Mouse (Mus musculus) thymus, postnatal 4 days (tissue): ENCODE results near the gene Efna2.

Source experiments
- DNase-seq: peaks from one replicate; pipeline ENCODE4 v3.0.0; 2021

Gene Efna2

DNA sequence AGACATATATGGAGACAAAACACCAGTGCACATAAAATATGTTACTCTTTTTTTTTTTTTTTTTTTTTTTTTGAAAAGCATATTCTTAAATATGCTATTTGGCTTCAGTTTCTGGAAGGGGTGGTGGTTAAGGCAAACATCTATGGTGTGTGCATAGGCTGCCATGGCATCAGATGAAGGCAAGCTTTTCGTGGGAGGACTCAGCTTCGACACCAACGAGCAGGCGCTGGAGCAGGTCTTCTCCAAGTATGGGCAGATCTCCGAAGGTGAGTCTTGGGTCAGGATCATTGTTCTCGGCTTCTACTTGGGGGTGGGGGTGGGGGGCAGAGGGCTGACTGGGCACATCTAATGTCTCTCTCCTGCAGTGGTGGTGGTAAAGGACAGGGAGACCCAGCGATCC lies 9.6 kb upstream of the Efna2 start:
- peak; percentile 11 for DNase-seq

DNA sequence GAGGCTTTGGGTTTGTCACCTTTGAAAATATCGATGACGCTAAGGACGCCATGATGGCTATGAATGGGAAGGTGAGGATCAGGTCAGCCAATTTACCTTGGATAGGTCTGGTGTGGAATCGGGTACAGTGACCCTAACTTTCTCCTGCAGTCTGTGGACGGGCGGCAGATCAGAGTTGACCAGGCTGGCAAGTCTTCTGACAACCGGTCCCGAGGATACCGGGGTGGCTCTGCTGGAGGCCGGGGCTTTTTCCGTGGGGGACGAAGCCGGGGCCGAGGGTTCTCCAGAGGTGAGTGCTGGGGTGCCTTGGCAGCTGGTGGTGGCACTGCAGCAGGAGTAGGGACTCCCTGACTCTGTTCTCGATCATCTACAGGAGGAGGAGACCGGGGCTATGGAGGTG lies 9.2 kb upstream of the Efna2 start:
- DNase-seq: peak; percentile 30

DNA sequence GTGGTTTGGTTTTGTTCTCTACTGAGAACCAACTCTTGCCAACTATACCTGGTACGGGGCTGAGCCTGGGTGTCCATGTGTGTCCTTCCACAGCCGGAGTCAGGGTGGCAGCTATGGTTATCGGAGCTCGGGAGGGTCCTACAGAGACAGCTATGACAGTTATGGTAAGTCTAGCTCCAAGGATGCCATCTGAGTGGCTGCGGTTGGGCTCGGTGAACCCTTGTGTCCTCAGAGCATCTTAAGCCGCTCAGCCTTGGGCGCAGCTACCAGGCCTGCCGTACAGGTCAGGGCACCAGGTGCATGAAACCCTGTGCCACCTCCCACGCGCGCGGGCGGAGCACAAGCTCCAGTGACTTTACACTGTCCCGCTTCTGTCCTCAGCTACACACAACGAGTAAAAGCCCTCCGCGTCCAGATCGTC lies 8.7 kb upstream of the Efna2 start:
- DNase-seq: peak; percentile 31

DNA sequence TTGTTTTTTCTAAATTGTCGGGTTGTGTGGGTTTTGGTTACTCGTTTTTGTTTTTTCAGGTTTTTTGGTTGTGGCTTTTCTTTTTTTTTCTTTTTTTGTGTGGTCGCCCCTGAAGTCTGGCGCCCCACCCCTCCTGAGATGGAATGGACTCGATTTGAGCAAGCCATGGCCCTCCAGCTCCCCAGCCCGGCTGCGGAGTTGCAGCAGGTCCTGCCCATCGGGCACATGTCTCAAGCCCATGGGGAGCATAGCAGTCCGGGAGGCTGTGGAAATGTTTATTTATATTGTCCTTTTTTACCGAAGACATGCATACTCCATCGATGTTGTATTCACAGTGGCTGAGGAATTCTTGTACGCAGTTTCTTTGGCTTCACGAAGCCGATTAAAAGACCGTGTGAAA lies 8.0 kb upstream of the Efna2 start:
- no peak for DNase-seq

DNA sequence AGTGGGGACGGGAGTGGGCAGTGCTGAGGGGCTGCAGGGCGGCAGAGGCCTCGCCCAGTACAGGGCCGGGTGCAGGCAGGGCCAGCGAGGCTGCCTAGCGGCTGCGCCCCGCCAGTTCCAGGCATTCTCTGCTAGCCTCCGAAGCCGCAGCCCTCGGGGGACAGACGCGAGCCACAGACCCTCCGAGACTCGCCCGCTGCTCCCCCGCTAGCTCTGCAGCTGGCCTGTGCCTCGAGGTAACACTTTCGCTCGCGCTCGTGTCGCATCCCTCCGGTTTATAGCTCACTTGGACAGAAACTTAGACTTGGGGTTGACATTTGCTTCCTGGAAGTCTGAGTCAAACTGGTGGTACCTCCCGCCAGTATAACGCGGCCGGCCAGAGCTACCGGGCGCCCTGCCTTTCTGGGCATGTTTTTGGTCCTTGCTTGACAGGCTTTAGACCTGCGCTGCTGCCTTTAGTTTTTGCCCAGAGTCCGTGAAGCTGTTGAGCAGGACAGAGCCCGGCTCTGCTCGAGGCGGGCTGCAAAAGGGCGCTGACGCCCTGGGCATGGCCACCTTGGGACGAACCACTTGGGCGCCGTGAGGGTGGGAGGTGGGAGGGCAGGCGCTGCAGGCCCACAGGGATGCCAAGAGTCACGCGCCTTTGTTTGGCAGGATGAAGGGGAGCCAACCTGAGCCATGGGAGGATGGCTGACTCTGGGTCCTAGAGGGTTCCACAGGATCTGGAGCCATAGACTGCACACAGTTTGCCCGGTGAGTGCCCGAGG lies 7.3 kb upstream of the Efna2 start:
- peak; percentile 45 for DNase-seq

DNA sequence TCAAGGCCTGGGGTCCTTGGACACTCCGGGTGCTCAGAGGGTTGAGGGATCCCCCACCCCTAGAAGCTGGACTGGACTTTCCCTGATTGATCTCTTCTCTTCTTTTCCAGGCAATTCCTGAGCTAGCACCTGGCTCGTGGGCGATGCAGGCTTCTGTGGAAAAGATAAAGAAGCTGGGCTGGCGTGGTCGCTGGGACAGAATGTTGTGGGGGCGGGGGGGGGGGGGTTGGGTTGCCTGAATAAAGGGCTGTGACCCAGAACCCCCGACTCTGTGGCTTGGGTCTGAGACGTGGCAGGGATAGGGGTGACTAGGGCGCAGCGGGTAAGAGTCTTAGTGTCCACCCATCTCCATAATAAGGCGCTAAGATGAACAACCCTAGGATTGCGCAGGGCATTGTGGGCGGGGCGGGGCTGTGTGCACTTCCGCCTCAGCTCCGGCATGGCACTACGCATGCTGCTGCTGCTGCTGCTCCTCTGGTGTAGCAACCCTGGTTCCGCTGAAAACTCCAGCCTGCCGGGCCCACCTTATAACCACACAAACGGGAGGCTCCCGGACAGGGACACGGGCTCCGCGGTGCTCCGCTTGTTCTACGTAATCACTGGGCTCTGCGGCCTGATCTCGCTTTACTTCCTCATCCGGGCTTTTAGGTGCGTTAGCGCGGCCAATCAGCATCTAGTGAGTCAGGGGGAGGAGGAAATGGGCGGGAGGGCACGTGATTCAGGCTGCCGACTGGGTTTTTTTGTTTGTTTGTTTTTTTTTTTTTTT lies 6.6 kb upstream of the Efna2 start, which contains the start of gene 1600002K03Rik:
1600002K03Rik (plus strand) TSS at position 418 of the 766 bp plus-strand sequence.
- DNase-seq: peak; percentile 91

DNA sequence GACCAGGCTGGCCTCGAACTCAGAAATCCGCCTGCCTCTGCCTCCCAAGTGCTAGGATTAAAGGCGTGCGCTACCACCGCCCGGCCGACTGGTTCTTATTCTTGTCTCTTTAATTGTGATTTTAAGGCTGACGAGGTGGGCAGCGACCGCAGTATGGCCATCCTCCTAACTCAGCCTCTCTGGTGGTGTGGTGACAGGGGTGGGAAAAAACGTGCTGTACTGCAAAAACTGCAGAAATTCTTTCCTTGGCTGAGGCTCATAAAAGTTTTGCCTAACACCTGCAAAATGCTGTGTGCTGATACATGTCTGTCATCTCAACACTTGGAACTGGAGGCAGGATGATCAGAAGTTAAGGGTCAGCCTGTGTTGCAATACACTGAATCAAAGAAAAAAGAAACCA lies 5.9 kb upstream of the Efna2 start:
- DNase-seq: no peak

DNA sequence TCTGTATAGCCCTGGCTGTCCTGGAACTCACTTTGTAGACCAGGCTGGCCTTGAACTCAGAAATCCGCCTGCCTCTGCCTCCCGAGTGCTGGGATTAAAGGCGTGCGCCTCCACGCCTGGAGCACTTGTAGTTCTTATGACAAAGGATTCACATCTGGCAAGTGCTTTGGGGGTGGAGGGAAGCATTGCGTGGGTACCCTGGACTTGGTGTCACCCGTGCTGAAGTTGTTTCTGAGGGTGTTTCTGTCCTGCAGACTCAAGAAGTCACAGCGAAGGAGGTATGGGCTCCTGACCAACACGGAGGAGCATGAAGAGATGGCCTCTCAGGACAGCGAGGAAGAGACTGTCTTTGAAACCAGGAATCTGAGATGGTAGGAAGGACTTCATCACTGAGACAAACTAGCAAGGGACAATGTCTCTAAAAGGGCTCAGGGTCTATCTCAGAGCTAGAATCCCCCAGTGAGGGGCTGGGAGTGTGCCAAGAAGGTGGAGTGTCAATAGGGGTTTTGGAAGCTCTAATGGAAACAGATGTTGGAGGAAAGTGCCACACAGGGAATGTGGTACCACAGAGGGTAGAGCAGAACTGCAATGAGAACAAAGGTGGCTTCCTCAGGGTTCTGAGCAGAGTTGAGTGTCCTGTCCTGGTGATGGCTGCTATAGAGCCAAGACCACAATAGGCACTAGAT lies 5.2 kb upstream of the Efna2 start:
- peak; percentile 14 for DNase-seq

DNA sequence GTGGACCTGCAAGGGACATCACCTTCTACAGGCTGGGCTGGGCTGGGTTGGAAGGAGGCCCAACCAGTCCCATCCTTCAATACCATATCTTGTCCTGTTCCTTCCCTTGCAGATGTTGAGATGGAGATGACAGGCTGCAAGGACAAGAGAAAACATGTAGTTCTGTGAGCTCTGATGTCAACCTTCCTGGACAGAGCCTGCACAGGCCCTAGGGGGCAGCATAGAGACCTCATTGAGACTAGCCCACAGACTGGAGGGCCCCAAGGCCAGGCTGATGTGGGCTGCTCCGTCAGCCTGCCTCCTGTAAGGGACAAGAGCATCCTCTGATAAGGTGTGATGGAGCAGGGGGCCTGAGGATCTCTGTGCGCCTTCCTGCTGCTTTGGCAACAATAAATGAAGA lies 4.6 kb upstream of the Efna2 start:
- DNase-seq: peak; percentile 77

DNA sequence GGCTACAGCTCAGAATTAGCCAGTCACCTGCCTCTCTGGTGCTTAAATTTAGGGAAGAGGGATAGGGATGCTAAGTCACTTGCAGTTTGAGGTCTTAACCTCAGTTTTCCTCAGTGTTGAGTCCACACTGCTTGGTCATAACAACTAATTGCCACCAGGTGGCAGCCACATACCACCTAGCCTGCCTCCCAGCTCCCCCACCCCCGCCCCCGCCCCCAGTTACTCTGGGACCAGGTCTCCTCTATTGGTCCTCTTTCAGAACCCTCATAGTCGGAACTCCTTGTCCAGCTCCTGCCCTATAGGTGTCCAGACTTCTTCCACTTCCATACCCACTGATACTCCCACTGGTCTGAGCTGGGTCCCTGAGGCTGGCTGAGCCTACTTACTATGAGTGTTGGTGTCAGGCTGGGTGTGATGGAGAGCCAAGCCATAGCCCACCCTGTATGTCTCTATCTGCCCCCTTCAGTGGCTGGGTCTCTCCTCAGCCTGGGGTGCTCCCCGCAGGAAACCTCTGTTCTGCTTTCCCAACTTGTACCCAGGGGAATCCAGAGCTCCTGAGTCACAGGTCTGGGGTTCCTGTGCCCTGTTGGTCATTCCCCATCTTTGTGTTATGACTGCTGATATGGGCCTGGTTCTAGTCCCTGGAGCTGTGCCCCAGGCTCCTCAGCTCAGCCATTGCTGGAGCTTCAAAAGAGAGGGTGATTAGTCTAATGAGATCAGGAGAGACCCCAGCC lies 3.6 kb upstream of the Efna2 start:
- peak; percentile 60 for DNase-seq

DNA sequence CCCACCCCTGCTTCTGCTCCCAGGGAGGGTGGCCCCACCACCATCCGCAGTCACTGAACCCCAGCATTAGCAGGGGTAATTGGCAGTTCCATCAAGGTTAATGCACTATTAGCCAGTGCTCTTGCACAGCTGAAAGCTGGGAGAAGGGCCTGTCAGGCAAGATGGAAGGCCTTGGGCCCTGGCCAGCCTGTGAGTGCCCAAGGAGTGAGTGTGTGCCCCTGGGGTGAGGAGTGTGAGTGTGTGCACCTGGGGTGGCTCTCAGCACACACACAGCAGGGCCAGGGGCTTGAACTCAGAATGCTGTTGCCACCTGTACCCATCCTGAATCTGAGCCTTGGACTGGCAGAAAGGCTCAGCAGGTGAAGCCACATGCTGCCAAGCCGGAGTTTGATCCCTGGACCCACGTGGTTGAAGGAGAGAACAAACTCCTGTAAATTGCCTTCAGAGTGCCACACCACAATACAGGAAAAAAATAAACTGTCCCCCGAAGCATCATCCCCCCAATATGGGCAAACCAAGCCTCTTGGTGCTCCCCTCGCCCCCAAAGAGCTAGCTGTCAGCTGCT lies 2.9 kb upstream of the Efna2 start:
- DNase-seq: no peak

DNA sequence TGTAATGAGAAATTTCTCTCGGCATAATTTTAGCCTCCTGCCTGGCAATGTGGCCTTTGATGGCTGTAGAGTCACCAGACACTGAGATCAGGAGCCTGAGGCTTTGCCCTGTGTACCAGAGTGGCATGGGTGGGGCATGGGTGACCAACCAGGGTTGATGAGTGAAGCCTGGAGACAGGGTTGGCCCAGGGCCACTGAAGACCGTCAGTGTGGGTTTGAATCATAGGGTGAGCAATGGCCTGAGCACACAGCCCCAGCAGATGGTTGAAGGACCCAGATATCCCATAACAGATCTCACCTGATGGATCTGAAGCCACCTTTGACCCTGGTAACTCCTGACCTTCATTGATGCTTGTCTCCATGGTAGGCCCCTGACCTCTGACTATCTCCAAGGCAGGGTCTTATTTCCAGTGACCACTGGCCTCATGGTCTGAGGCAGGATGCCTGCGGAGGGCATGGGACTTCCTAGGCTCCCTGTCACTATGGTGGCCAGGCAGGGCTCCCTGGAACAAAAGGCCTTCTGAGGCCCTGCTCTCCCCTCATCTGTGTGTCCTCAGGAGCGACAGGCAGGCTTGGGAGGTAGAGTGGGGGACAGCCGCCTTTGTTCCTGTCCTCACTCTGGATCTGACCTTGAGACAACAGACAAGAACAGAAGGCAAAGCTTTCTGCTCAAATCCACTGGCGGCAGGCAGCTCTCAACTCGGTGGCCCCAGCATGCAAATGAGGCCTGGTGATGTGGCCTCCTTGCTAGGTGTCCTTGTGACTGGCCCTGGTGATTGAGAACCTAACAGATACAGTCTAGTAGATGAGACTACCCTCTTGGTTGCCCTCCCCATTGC lies 1.6 kb upstream of the Efna2 start:
- DNase-seq: no peak

DNA sequence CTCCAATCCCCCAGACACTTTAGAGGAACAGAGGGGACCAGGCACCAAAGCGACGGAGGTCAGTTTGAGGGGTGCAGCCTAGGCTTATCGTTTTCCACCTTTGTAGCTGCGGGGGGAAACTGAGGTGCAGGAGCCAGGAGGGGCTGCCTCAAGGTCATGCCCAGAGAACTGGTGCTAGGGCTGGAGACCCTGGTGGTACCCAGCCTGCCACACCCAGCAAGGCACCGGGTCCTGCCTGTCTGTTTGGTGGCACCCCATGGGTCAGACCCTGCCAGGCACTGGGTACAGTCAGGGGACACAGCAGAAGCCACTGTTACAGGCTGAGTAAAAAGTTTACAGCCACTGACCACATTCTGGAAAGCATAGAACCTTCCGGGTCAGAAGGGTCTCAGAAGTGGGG lies 1.0 kb downstream of the Efna2 start:
- no peak for DNase-seq

DNA sequence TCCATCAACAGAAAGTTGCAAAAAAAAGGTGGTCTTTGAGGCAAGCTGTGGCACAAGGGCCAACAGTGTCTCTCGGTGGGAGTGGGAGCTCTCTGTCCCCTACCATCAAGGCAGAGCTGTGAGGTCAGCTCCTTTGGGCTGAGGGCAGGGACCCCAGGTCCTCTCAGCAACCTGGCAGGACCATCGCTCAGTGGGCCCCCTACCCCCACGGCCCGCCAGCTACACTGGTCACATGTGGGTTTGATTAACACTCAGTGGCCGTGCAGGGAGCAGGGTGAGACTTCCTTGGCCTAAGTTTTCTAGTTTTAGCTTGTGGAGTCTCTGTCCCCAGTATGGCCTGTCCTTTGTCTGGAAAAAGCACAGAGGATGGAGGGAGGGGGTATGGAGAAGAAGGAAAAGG lies 1.5 kb downstream of the Efna2 start:
- no peak for DNase-seq

DNA sequence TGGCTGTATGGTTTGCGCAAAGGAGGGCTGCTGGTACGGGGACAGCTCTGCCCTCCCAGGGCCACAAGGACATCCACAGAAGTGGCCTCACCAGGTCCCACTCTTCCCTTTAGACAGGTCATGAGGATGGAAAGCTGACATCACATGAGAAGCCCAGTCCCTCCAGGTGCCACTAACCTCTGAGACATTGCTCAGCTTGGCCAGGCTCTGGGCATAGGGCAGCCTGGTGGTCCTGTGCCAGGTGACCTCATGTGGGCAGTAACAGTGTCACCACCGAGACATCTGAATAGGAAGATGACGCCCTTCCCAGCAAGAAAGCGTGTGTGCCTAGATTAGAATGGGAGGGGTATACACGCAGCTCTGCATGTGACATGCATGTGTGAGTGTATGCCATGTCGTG lies 3.3 kb downstream of the Efna2 start:
- DNase-seq: no peak

DNA sequence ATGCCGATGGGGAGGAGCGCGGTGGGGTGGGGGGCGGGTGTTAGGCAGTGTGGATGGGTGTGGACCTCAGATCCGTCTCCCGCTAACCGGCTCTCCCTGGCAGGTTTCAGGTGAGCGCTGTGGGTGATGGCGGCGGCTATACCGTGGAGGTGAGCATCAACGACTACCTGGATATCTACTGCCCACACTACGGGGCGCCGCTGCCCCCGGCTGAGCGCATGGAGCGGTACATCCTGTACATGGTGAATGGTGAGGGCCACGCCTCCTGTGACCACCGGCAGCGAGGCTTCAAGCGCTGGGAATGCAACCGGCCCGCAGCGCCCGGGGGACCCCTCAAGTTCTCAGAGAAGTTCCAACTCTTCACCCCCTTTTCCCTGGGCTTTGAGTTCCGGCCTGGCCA lies 7.4 kb downstream of the Efna2 start:
- DNase-seq: no peak

DNA sequence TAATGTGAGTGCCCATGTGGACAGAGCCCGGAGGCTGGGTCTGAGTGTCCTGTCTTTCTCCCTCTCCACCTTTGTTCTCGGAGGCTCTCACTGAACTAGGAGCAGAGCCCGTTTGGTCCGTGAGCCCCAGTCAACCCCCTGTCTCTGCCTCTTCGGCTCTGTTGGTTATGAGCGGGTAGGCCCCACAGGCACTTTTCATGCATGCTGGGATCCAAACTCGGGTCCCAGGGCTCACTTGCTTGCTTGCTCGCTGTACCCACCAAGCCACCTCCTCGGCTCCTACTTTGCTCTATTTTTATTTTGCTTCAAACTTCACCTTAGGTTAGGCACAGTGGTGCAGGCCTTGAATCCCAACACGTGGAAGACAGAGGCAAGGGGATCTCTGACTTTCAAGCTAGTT lies 8.5 kb downstream of the Efna2 start:
- no peak for DNase-seq

DNA sequence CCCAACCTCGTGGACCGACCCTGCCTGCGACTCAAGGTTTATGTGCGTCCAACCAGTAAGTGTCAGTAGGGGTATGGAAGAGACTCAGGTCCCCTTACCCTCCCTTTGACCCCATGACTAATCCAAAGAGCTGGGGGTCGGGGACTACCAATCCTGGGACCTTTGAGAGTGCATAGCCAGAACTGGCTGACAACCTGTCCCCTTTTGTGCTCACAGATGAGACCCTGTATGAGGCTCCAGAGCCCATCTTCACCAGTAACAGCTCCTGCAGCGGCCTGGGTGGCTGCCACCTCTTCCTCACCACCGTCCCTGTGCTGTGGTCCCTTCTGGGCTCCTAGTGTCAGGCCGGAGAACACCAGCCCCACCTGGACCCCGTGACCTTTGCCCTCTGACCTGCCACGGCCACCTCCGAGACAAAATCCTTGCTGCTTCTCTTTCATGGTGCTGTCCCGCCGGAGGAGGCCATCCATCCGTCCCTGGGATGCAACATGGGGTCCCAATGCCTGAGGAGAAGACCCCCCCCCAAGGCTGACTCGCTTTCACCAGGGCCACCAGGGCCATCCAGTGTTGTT lies 9.3 kb downstream of the Efna2 start:
- no peak for DNase-seq

DNA sequence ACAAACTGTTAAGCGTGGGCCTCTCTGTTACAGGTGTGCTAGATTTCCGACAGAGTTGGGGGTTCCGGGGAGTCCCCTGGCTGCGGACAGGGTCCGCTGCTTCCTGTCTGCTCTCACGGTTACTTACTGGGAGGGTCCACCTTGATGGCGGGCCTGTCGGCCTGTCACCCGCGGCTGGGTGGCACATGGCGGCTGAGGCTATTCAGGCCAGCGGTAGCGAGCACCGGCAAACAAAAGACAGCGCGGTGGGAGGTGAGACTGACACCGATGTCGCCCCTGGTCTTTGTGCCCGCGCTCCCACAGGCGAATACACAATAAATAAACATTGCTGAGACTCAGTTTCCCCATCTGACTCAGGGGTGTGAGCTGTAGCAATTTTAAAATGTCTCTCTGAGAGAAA lies 10.7 kb downstream of the Efna2 start:
- DNase-seq: no peak

DNA sequence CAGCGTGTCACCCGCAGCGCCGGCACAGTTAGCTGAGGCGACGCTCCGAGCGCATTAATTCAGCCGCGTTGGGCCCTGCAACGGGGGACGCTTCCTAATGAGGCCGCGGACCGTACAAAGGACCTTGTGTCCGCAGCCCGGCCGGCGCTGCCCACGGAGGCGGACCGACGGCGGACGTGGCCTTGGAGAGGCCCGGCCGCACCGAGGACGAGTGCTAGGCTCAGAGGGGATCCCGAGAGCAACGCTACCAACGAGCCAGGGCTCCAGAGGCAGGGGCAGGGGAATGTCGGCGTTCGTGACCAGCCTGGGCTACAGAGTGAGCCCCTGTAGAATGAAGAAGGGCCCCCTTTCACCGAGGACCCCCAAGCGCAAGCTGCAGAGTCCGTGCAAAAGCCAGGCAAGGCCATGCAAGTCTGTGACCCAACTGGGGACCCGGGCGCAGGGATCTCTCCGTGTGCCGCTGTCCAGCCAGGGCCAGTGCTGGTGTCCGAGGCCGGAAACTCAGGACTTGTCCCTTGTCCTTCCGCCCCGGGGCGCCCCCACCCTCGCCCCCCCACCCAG lies 11.3 kb downstream of the Efna2 start:
- DNase-seq: no peak

DNA sequence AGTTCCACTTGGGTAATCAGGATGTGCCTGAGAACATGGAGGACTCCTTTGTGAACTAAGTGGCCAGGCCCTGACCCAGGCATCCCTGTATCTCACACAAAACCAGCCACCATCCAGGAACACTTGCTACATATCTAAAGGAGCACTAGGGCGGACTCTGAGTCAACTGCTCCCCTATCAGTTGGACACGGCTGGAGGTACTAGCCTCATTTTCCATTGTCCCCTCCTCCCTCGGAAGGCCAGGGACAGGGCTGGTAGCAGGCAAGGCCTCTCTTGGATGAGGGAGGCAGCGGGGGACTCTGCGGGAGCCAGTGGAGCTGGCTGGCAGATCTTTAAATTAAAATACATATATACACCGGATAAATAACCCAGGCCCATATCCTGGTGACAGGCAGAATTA lies 14.7 kb downstream of the Efna2 start:
- no peak for DNase-seq
